Mouse (Mus musculus): ENCODE measurements around the gene Olfr352.

- no peak for TF ChIP-seq CTCF (IDR thresholded peaks at IDR 0.05; ENCODE audit: low read depth, low read length)
- no peak for TF ChIP-seq GATA1 (IDR thresholded peaks at IDR 0.05; ENCODE audit: borderline replicate concordance, low read length)
- TF ChIP-seq GATA2 (IDR thresholded peaks at IDR 0.05; ENCODE audit: borderline replicate concordance, low read depth, low read length) = no peak
- no peak for TF ChIP-seq TAL1 (conservative IDR thresholded peaks at IDR 0.05; ENCODE audit: low read depth, low read length)
- no peak for TF ChIP-seq POLR2AphosphoS5 (IDR thresholded peaks at IDR 0.05; ENCODE audit: insufficient replicate concordance, low read depth, low read length)
These were observed 28.9 kb downstream of the Olfr352 start for GRCm38 (mm10) chr2:36897114-36897513.

Measured in G1E (cell line).